Mouse (Mus musculus): Measurements from ENCODE around the gene Olfr412. TPM values are rescaled to one million over a fixed set of nuclear protein-coding genes. Genes with fewer than 3 reads are reported as not detected.

The Olfr412 gene
- total RNA-seq (2014; rRNA removed) (not detected in 2 replicates), polyA plus RNA-seq (2015; fragmentation: Nextera tagmentation; extraction: Ambion mirVana) (not detected in 2 replicates)

GRCm38 (mm10) chr11:74361769-74362168 is at the start of gene Olfr412:
TSS of gene Olfr412 (plus strand) at chr11:74362069.
- 79% methylated on average over 1 of the region's 1 CpGs for WGBS

GRCm38 (mm10) chr11:74326044-74326443 is 35.8 kb upstream of the Olfr412 start:
- Histone ChIP-seq H3K4me1 (ENCODE audit: insufficient read depth, low read length) (no peaks in the 10 kb centered on the region), H3K27ac (no peak overlapping the region), H3K9ac (replicated peaks; ENCODE audit: low read length) (no peak overlapping the region), H3K4me2 (ENCODE audit: low read depth, low read length) (no peak overlapping the region), H3K4me3 (ENCODE audit: low read length) (no peak overlapping the region), H3K9me3 (ENCODE audit: low read length) (no peaks in the 10 kb centered on the region), H3K36me3 (ENCODE audit: insufficient read depth, low read length) (no peaks in the 10 kb centered on the region), H3K27me3 (ENCODE audit: insufficient read depth, low read length) (no peaks in the 10 kb centered on the region)
- no peak for TF ChIP-seq CTCF (IDR thresholded peaks at IDR 0.05; ENCODE audit: low read depth)
- 74% methylated on average over 2 of the region's 2 CpGs for WGBS
- DNase-seq (ENCODE audit: low spot score), result no peak
- no peak for ATAC-seq

More at GRCm38 (mm10) chr11:74361769-74362168, at the start of gene Olfr412:
- no peak for TF ChIP-seq CTCF (IDR thresholded peaks at IDR 0.05; ENCODE audit: low read depth)
- no peaks in the 10 kb centered on the region for H3K9me3 ChIP-seq (ENCODE audit: low read length)
- DNase-seq (ENCODE audit: low spot score) (no peak), ATAC-seq (no peak)
- no peaks in the 10 kb centered on the region for H3K4me1 ChIP-seq (ENCODE audit: insufficient read depth, low read length)
- H3K9ac ChIP-seq (replicated peaks; ENCODE audit: low read length), result no peak within 1 kb of the TSS
- H3K27ac ChIP-seq, result no peak within 1 kb of the TSS
- no peak within 1 kb of the TSS for H3K4me3 ChIP-seq (ENCODE audit: low read length)
- H3K4me2 ChIP-seq (ENCODE audit: low read depth, low read length), result no peak within 1 kb of the TSS
- no peaks in the 10 kb centered on the region for H3K36me3 ChIP-seq (ENCODE audit: insufficient read depth, low read length)
- no peaks in the 10 kb centered on the region for H3K27me3 ChIP-seq (ENCODE audit: insufficient read depth, low read length)

- Histone ChIP-seq H3K9ac (replicated peaks; ENCODE audit: low read length) (no peak overlapping the region), H3K36me3 (ENCODE audit: insufficient read depth, low read length) (no peaks in the 10 kb centered on the region), H3K4me3 (ENCODE audit: low read length) (no peak overlapping the region), H3K4me2 (ENCODE audit: low read depth, low read length) (no peak overlapping the region), H3K4me1 (ENCODE audit: insufficient read depth, low read length) (no peaks in the 10 kb centered on the region), H3K9me3 (ENCODE audit: low read length) (no peaks in the 10 kb centered on the region), H3K27ac (no peak overlapping the region), H3K27me3 (ENCODE audit: insufficient read depth, low read length) (no peaks in the 10 kb centered on the region)
- ATAC-seq (no peak), DNase-seq (ENCODE audit: low spot score) (no peak)
- no peak for TF ChIP-seq CTCF (IDR thresholded peaks at IDR 0.05; ENCODE audit: low read depth)
Observed at GRCm38 (mm10) chr11:74328781-74329180, 33.1 kb upstream of the Olfr412 start.

GRCm38 (mm10) chr11:74337931-74338330 is 23.9 kb upstream of the Olfr412 start, which contains the start of gene Olfr410:
TSS of gene Olfr410 (minus strand) at chr11:74338031.
- 85% methylated on average over 6 of the region's 6 CpGs for WGBS
- Histone ChIP-seq H3K27ac (no peak within 1 kb of the TSS), H3K9ac (replicated peaks; ENCODE audit: low read length) (no peak within 1 kb of the TSS), H3K36me3 (ENCODE audit: insufficient read depth, low read length) (no peaks in the 10 kb centered on the region), H3K4me2 (ENCODE audit: low read depth, low read length) (no peak within 1 kb of the TSS), H3K4me1 (ENCODE audit: insufficient read depth, low read length) (no peaks in the 10 kb centered on the region), H3K27me3 (ENCODE audit: insufficient read depth, low read length) (no peaks in the 10 kb centered on the region), H3K4me3 (ENCODE audit: low read length) (no peak within 1 kb of the TSS), H3K9me3 (ENCODE audit: low read length) (no peaks in the 10 kb centered on the region)
- ATAC-seq (no peak), DNase-seq (ENCODE audit: low spot score) (no peak)
- TF ChIP-seq CTCF (IDR thresholded peaks at IDR 0.05; ENCODE audit: low read depth), result no peak

GRCm38 (mm10) chr11:74352550-74352949 is 9.3 kb upstream of the Olfr412 start, which contains the start of gene Olfr411:
TSS of gene Olfr411 (minus strand) at chr11:74352650.
- no peak for TF ChIP-seq CTCF (IDR thresholded peaks at IDR 0.05; ENCODE audit: low read depth)
- Histone ChIP-seq H3K9ac (replicated peaks; ENCODE audit: low read length) (no peak within 1 kb of the TSS), H3K27me3 (ENCODE audit: insufficient read depth, low read length) (no peaks in the 10 kb centered on the region), H3K4me2 (ENCODE audit: low read depth, low read length) (no peak within 1 kb of the TSS), H3K9me3 (ENCODE audit: low read length) (no peaks in the 10 kb centered on the region), H3K27ac (no peak within 1 kb of the TSS), H3K4me1 (ENCODE audit: insufficient read depth, low read length) (no peaks in the 10 kb centered on the region), H3K4me3 (ENCODE audit: low read length) (no peak within 1 kb of the TSS), H3K36me3 (ENCODE audit: insufficient read depth, low read length) (no peaks in the 10 kb centered on the region)
- ATAC-seq (no peak), DNase-seq (ENCODE audit: low spot score) (no peak)
- 85% methylated on average over 3 of the region's 3 CpGs for WGBS

GRCm38 (mm10) chr11:74371393-74372100 is 9.7 kb downstream of the Olfr412 start:
- Histone ChIP-seq H3K4me1 (ENCODE audit: insufficient read depth, low read length) (no peaks in the 10 kb centered on the region), H3K27me3 (ENCODE audit: insufficient read depth, low read length) (no peaks in the 10 kb centered on the region), H3K36me3 (ENCODE audit: insufficient read depth, low read length) (no peaks in the 10 kb centered on the region), H3K9me3 (ENCODE audit: low read length) (no peaks in the 10 kb centered on the region), H3K27ac (no peak overlapping the region), H3K9ac (replicated peaks; ENCODE audit: low read length) (no peak overlapping the region), H3K4me2 (ENCODE audit: low read depth, low read length) (no peak overlapping the region), H3K4me3 (ENCODE audit: low read length) (no peak overlapping the region)
- peak; percentile 88 for TF ChIP-seq CTCF (IDR thresholded peaks at IDR 0.05; ENCODE audit: low read depth)
- peak; percentile 83 for ATAC-seq
- 9% methylated on average over 22 of the region's 22 CpGs for WGBS
- DNase-seq (ENCODE audit: low spot score), result peak; percentile 88

- Histone ChIP-seq H3K9ac (replicated peaks; ENCODE audit: low read length) (no peak overlapping the region), H3K4me1 (ENCODE audit: insufficient read depth, low read length) (no peaks in the 10 kb centered on the region), H3K4me2 (ENCODE audit: low read depth, low read length) (no peak overlapping the region), H3K27me3 (ENCODE audit: insufficient read depth, low read length) (no peaks in the 10 kb centered on the region), H3K4me3 (ENCODE audit: low read length) (no peak overlapping the region), H3K9me3 (ENCODE audit: low read length) (no peaks in the 10 kb centered on the region), H3K36me3 (ENCODE audit: insufficient read depth, low read length) (no peaks in the 10 kb centered on the region), H3K27ac (no peak overlapping the region)
- peak; percentile 87 for ATAC-seq
- peak; percentile 92 for TF ChIP-seq CTCF (IDR thresholded peaks at IDR 0.05; ENCODE audit: low read depth)
- DNase-seq (ENCODE audit: low spot score), result peak; percentile 84
- 74% methylated on average over 3 of the region's 3 CpGs for WGBS
Observed at GRCm38 (mm10) chr11:74376847-74377246, 15.0 kb downstream of the Olfr412 start.
